Mouse (Mus musculus) adrenal gland, postnatal 4 days (tissue): Measurements from ENCODE around the gene Fzr1. TPM values are rescaled to one million over a fixed set of nuclear protein-coding genes. Genes with fewer than 3 reads are reported as not detected.

Experiments
- DNase-seq, 2 experiments: peaks; one replicate each; pipeline ENCODE4 v3.0.0; 2021 to 2022; ENCODE audit warnings: low spot score in 2 of 2, mixed read lengths in 2 of 2
- total RNA-seq, 2 experiments: library from RNA; stranded (reverse); gene quantifications; 2 replicates each; pipeline ENCODE4 v1.2.3; 2021

Gene Fzr1
- total RNA-seq, 2 experiments from 2014 or later: 69.1 to 70.7 TPM

DNA sequence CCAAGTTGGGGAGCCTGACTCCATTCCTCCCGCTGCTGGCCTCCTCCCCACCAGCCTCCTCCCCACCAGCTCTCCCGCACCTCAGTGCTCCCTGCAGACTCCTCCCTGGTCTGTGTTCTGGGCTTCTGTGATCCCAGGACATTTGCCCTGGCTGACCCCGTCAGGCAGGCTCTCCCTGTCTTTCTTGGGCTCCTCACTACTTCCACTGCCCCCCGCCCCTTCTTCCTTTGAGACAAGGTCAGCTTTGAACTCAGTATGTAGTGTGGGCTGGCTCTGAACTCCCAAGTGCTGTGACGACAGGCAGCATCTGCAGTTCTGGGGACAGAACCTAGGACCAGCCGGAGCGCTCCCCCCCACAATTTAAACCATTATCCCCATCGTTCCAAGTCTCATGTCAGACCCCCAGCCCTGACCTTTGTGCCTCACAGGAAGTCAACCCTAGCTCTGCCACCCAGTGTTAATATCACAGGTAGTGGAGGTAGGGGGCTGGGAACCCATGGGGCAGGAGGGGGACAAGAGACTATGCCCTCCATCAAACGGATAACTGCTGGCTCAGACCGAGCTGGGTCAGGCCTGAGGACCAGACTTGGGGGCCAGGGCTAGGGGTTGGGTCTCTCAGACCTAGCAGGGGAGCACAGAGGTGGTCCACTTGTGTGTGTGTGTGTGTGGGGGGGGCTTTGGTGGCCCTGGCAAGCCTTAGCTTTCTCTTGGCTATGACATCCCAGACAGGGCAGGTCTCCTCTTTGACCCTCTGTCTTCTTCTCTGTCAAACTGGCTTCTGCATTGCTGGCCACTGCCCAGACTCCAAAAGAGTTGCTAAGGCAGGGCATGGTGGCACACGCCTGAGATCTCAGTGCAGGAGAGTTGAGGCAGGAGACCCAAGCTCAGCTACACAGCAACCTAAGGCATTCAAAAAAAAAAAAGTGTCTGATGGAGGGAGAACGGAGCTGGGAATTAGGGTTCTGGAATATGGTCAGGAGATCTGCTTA is 39.2 kb upstream of the Fzr1 start:
- DNase-seq: no peak

GRCm38 (mm10) chr10:81416581-81417226 is 38.4 kb upstream of the Fzr1 start:
- DNase-seq: no peak

GRCm38 (mm10) chr10:81415549-81416310 is 37.4 kb upstream of the Fzr1 start:
- DNase-seq: no peak

DNA sequence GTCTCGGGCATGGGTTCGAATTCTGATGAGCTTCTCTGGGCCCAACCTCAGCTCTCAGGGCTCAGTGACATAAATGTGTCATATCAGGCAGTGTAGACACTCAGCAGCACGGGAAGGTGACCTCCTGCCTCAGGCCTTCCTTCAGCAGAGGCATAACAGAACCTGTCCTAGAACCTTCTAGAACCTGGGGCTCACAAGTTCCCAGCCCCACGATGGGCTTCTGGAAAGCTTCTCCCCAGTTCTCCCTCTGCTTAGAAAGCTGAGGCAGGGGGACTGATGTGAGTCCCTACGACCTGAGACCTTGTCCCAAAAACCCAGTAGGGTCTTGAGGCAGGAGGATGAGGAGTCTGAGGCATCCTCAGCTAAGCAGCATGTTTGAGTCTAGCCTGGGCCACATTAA is 36.8 kb upstream of the Fzr1 start:
- no peak for DNase-seq

DNA sequence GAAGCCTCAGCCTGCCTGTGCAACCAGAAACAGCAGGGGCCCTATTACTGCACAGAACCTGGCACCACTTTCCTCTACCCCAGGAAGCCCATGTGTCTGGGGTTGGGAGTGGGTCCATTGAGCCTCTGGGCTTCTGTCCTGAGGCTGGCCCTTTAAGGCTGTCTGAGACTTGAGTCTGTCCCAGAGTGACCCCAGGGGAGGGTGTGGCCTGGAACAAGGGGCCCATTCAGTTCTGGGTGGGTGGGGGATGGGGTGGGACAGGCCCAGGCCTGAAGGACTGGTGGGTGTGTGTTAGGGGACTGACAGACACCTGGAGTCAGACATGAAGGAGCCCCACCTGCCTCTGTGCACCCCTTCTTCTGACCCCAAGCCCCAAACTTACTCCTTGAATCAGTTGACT is 36.4 kb upstream of the Fzr1 start:
- no peak for DNase-seq

GRCm38 (mm10) chr10:81413310-81414261 is 35.3 kb upstream of the Fzr1 start:
- DNase-seq: peak in 1 of 2 experiments; percentile 70

- DNase-seq: no peak
These were observed 34.4 kb upstream of the Fzr1 start for GRCm38 (mm10) chr10:81412586-81413309.

- DNase-seq: no peak
These were observed 33.4 kb upstream of the Fzr1 start for GRCm38 (mm10) chr10:81411471-81412400.

GRCm38 (mm10) chr10:81410981-81411380 is 32.7 kb upstream of the Fzr1 start:
- no peak for DNase-seq

DNA sequence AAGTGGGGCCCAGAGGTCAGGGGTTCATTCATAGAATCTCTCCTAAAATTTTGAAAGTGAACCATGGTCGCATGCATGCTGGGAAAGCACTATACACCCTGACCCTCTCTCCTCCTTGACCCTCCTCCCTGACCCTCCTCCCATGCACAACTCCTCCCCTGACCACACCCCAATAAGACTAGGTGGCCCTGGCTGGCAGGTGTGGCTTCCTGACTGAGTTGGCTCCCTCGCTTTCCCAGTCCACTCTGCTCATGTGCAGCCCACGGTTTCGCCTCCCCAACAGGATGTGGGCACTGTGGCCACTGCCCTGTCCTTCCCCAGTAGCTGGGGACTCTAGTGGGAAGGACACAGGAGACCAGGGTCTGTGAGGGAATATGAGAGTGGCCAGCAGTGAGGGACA is 32.0 kb upstream of the Fzr1 start:
- DNase-seq: no peak

- no peak for DNase-seq
These were observed 31.0 kb upstream of the Fzr1 start for GRCm38 (mm10) chr10:81409330-81409729.

DNA sequence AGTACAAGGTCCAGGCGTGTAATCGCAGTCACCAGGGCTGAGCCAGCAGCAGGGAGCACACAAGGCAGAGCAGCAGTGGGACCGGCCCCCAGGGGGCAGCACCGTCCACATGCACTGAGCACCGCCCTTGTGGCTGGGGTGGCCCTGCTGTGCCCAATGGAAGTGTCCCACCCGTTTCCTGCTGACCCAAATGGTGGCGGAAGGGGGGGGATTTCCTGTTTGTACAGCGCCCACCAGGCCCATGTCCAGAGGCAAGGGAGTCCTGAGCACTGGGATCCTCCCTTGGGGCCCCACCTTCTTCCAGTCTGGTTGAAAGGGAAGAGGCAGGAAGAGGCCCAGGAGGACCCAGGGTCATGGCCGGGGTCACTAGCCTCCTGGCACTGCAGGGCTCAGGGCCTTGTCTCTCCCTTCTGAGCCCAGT is 30.6 kb upstream of the Fzr1 start:
- DNase-seq: peak in 1 of 2 experiments; percentile 77

DNA sequence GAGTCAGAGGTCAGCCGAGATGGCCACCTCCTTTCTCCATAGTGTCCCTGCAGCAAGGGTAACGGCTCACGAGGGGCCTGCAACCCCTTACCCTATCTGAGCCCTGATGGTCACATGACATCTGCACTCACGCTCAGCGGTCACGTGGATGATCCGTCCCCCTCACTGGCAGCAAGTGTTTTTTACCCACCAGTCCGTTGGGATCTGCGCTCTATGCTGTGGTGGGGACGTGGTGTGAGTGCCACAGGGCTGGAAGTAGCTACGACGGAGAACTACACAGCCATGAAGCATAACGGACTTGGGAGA is 30.1 kb upstream of the Fzr1 start:
- DNase-seq: no peak

GRCm38 (mm10) chr10:81407539-81408423 is 29.5 kb upstream of the Fzr1 start:
- no peak for DNase-seq

DNA sequence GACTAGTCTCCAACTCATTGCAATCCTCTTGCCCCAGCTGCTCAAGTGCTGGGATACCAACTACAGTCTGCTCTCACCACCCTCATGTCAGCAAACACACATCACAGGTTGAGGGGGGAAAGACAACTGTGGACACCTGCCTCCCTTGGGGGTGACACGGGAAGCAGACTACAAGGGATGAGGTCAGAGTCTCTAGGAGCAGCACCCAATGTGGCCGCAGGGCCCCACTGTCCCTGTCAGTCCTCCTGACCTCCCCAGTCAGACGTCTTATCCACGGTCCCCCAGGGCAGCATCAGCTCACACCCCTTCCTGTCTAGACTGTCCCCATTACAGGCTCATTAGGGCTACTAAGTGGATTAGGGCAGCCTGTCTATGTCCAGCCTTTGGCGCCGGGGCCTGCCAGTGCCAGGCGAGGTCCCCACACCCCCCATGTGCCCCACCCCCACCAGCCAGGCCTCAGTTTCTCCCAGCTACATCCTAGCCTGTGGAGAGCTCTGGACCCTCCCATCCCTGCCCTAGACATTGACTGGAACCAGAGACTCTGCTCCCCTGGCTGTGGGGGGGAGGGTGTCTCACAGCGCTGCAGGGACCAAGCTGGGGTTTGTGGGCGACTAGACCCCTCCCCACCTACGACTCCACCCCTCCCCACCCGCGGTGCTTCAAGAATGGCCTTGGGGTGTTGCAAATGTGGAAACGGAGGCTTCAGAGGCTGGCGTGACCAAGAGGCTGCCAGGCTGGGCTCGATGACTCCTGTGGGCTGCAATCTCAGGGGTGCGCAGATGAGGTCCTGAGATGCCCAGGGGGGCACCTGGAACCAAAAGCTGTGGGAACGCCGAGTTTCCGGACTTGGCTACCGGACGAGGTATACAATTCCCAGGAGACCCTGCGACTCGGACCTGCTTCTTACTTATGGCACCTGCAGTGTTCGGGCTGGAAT is 28.5 kb upstream of the Fzr1 start:
- DNase-seq: no peak

GRCm38 (mm10) chr10:81405588-81406201 is 27.4 kb upstream of the Fzr1 start:
- DNase-seq: no peak
